Mouse (Mus musculus) frontal cortex, postnatal 14 days (tissue): ENCODE data around the gene Zfp174.

Experiments
- DNase-seq, 2 experiments: peaks; one replicate each; pipeline ENCODE4 v3.0.0; 2022; ENCODE audit warnings: low spot score in 2 of 2

Zfp174 gene

GRCm38 (mm10) chr16:3884201-3885064 lies 37.4 kb downstream of the Zfp174 start, which contains the start of the genes Zfp597 and Gm20695:
Gene Zfp597 (minus strand): TSS chr16:3884561.
Gene Gm20695 (plus strand): TSS chr16:3884648.
- DNase-seq: peak; percentile 84 to 90

GRCm38 (mm10) chr16:3885065-3885670 lies 38.1 kb downstream of the Zfp174 start:
- DNase-seq: no peak

- no peak for DNase-seq
These were observed 44.7 kb downstream of the Zfp174 start for GRCm38 (mm10) chr16:3891621-3892295.

- no peak for DNase-seq
These were observed 46.7 kb downstream of the Zfp174 start for GRCm38 (mm10) chr16:3893739-3894138.

- no peak for DNase-seq
These were observed 48.2 kb downstream of the Zfp174 start for GRCm38 (mm10) chr16:3895173-3895792.

GRCm38 (mm10) chr16:3896046-3896445 lies 49.0 kb downstream of the Zfp174 start:
- DNase-seq: no peak

- no peak for DNase-seq
These were observed 49.5 kb downstream of the Zfp174 start for GRCm38 (mm10) chr16:3896553-3896952.

- DNase-seq: no peak
These were observed 60.4 kb downstream of the Zfp174 start for GRCm38 (mm10) chr16:3907471-3907870.
